Mouse (Mus musculus) CH12.LX (cell line): ENCODE data around the gene Pck2. TPM values are rescaled to one million over a fixed set of nuclear protein-coding genes. Genes with fewer than 3 reads are reported as not detected.

Source experiments
- DNase-seq: peaks from one replicate; pipeline ENCODE4 v3.0.0-alpha.2; 2013; ENCODE audit errors: extremely low read depth
- H3K27ac ChIP-seq: 2 replicates; pipeline ENCODE4 v1.5.1; 2012; ENCODE audit warnings: low read depth, mild to moderate bottlenecking, control low read depth, moderate library complexity; ENCODE audit not compliant: insufficient read depth
- H3K27me3 ChIP-seq: replicated peaks from 2 replicates; pipeline ENCODE3; 2012; ENCODE audit warnings: inconsistent platforms
- H3K36me3 ChIP-seq, 2 experiments: replicated peaks in 1 of 2; 2 replicates each; pipeline versions ENCODE3 to v1.6.1; 2012; ENCODE audit warnings: inconsistent platforms in 1 of 2, low read length in 1 of 2, mild to moderate bottlenecking in 1 of 2, mixed read lengths in 1 of 2, moderate library complexity in 1 of 2; ENCODE audit not compliant: control insufficient read depth in 1 of 2, insufficient read depth in 1 of 2
- H3K4me1 ChIP-seq, 2 experiments: 2 replicates each; pipeline ENCODE4 v1.6.1; 2012; ENCODE audit warnings: inconsistent platforms in 1 of 2, moderate library complexity in 1 of 2; ENCODE audit not compliant: insufficient read depth in 2 of 2, control insufficient read depth in 1 of 2
- H3K4me2 ChIP-seq: 2 replicates; pipeline ENCODE4 v1.6.1; 2012; ENCODE audit warnings: low read depth, mild to moderate bottlenecking, control low read depth; ENCODE audit not compliant: poor library complexity, insufficient read depth, severe bottlenecking
- H3K4me3 ChIP-seq, 3 experiments: fragments of 150-350 bp in 1 of 3; sonication (generic) in 1 of 3; replicated peaks in 1 of 3; 2 replicates each; pipeline versions ENCODE3 to v1.5.1; 2011 to 2012; ENCODE audit warnings: low read depth in 2 of 3, low read length in 2 of 3, mild to moderate bottlenecking in 2 of 3, moderate library complexity in 2 of 3, control low read depth in 1 of 3, improper control_type of control experiment in 1 of 3, inconsistent platforms in 1 of 3, mixed read lengths in 1 of 3; ENCODE audit not compliant: poor library complexity in 1 of 3
- H3K79me2 ChIP-seq: replicated peaks from 2 replicates; pipeline ENCODE4 v1.6.1; 2012; ENCODE audit warnings: mild to moderate bottlenecking, moderate library complexity; ENCODE audit not compliant: control insufficient read depth, poor library complexity, insufficient read depth, severe bottlenecking; ENCODE audit errors: extremely low read depth
- H3K9ac ChIP-seq: 2 replicates; pipeline ENCODE4 v1.6.1; 2012; ENCODE audit warnings: low read depth, mild to moderate bottlenecking, control low read depth, moderate library complexity; ENCODE audit not compliant: insufficient read depth
- H3K9me3 ChIP-seq: replicated peaks from 2 replicates; pipeline ENCODE3; 2012; ENCODE audit warnings: low read length, inconsistent platforms, mixed read lengths
- BHLHE40 ChIP-seq: IDR thresholded peaks from 2 replicates; pipeline ENCODE4 v1.6.1; 2011; ENCODE audit warnings: mild to moderate bottlenecking, low read depth, low read length, improper control_type of control experiment
- CTCF ChIP-seq, 2 experiments: IDR thresholded peaks in 1 of 2; conservative IDR thresholded peaks in 1 of 2; 2 replicates each; pipeline ENCODE4 v1.5.1; 2011 to 2012; ENCODE audit warnings: low read depth in 2 of 2, low read length in 2 of 2, improper control_type of control experiment in 1 of 2, inconsistent platforms in 1 of 2, mild to moderate bottlenecking in 1 of 2, moderate library complexity in 1 of 2
- E2F4 ChIP-seq: IDR thresholded peaks from 2 replicates; pipeline ENCODE4 v1.6.1; 2011; ENCODE audit warnings: low read depth, low read length, improper control_type of control experiment; ENCODE audit not compliant: insufficient replicate concordance
- EP300 ChIP-seq: IDR thresholded peaks from 2 replicates; pipeline ENCODE4 v1.6.1; 2011; ENCODE audit warnings: low read length, improper control_type of control experiment
- IRF4 ChIP-seq: IDR thresholded peaks from 2 replicates; pipeline ENCODE4 v1.6.1; 2014; ENCODE audit warnings: low read depth, mild to moderate bottlenecking, inconsistent platforms, low read length, improper control_type of control experiment
- JUN ChIP-seq: IDR thresholded peaks from 2 replicates; pipeline ENCODE4 v1.6.1; 2011; ENCODE audit warnings: low read depth, mild to moderate bottlenecking, low read length, improper control_type of control experiment, moderate library complexity; ENCODE audit not compliant: insufficient read depth
- JUND ChIP-seq: conservative IDR thresholded peaks from 2 replicates; pipeline ENCODE4 v1.6.1; 2011; ENCODE audit warnings: low read depth, low read length, improper control_type of control experiment
- MAFK ChIP-seq: IDR thresholded peaks from 2 replicates; pipeline ENCODE4 v1.6.1; 2011; ENCODE audit warnings: low read length, improper control_type of control experiment; ENCODE audit not compliant: insufficient replicate concordance
- POLR2A ChIP-seq: IDR thresholded peaks from 2 replicates; pipeline ENCODE4 v1.6.1; 2011; ENCODE audit warnings: low read depth, mild to moderate bottlenecking, improper control_type of control experiment, low read length
- POLR2AphosphoS2 ChIP-seq: IDR thresholded peaks from 2 replicates; pipeline ENCODE4 v1.6.1; 2011; ENCODE audit warnings: low read depth, low read length, improper control_type of control experiment
- RAD21 ChIP-seq: IDR thresholded peaks from 2 replicates; pipeline ENCODE4 v1.6.1; 2011; ENCODE audit warnings: low read depth, mild to moderate bottlenecking, low read length, improper control_type of control experiment, moderate library complexity
- RCOR1 ChIP-seq: conservative IDR thresholded peaks from 2 replicates; pipeline ENCODE4 v1.6.1; 2012; ENCODE audit warnings: low read depth, mild to moderate bottlenecking, inconsistent platforms, low read length, improper control_type of control experiment
- TCF12 ChIP-seq: IDR thresholded peaks from 2 replicates; pipeline ENCODE4 v1.6.1; 2014; ENCODE audit warnings: low read depth, mild to moderate bottlenecking, inconsistent platforms, low read length, improper control_type of control experiment
- UBTF ChIP-seq: IDR thresholded peaks from 2 replicates; pipeline ENCODE4 v1.6.1; 2012; ENCODE audit warnings: low read depth, mild to moderate bottlenecking, inconsistent platforms, low read length, improper control_type of control experiment, moderate library complexity
- USF1 ChIP-seq: IDR thresholded peaks from 2 replicates; pipeline ENCODE4 v1.6.1; 2014; ENCODE audit warnings: low read depth, mild to moderate bottlenecking, inconsistent platforms, low read length, improper control_type of control experiment
- dilution Hi-C: fragments of 300-500 bp; cut with MboI; formaldehyde crosslinking; loops from 2 replicates; pipeline ENCODE4 v1.14.3; 2020; ENCODE audit warnings: low sequenced_read_pairs; ENCODE audit not compliant: extremely low pct_unique_long_range_greater_than_20kb, extremely low pct_ligation_motif_present
- in situ Hi-C: fragments of 300-500 bp; cut with MboI; formaldehyde crosslinking; loops from 3 replicates; pipeline ENCODE4 v1.14.3; 2019; ENCODE audit warnings: low sequenced_read_pairs, low pct_ligation_motif_present, low pct_unique_long_range_greater_than_20kb, mixed read lengths
- polyA plus RNA-seq: library from polyadenylated mRNA; unstranded; fragments of >175 nt; gene quantifications from 2 replicates; pipeline ENCODE4 v1.2.1, GENCODE M21; 2012; ENCODE audit warnings: low read depth; ENCODE audit not compliant: insufficient read length
- total RNA-seq, 2 experiments: library from RNA; depleted of rRNA; stranded (reverse); fragments of 300-350 nt in 1 of 2; fragments of >200 nt in 1 of 2; gene quantifications; 2 replicates each; pipeline ENCODE4 v1.2.3; 2012 to 2014

Pck2 gene
- total and polyA plus RNA-seq, 3 experiments, result 120 to 286 (median 144) TPM

DNA sequence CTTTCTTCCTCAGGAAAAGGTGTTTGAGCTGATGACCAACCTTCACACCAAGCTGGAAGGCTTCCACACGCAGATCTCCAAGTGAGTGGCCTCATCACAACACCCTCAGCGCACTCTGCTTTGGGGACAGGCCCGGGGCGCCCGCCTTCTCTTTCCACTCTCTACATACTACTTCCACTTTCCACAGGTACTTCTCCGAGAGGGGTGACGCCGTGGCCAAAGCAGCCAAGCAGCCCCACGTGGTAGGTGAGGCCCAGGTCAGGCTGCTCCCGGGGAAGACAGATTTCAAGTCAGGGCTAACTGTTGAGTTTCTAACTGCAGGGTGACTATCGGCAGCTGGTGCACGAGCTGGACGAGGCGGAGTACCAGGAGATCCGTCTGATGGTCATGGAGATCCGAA is 40.7 kb downstream of the Pck2 start:
- no peaks in the 10 kb centered on the region for H3K9me3 ChIP-seq
- H3K79me2 ChIP-seq, result peaks cover 12% of the 10 kb centered on the region
- dilution Hi-C loops, result no loop called here
- in situ Hi-C loops, result no loop called here
- no peak for DNase-seq
- H3K4me3 ChIP-seq, result no peak overlapping the region
- peaks cover 19 to 40% of the 10 kb centered on the region in 2 experiments for H3K36me3 ChIP-seq
- TF ChIP-seq JUN (no peak), USF1 (peak; percentile 18; the same call in 1 of the 2 replicates), JUND (no peak), IRF4 (peak; percentile 24; the same call in 1 of the 2 replicates), BHLHE40 (0 out of 2 replicates have a peak, but pooled peaks have one; percentile 25), UBTF (0 out of 2 replicates have a peak, but pooled peaks have one; percentile 71)
- H3K4me1 ChIP-seq, result peaks cover 20 to 48% of the 10 kb centered on the region in 2 experiments
- peak overlapping the region; percentile 32 for H3K27ac ChIP-seq
- H3K4me2 ChIP-seq, result no peak overlapping the region; the same call in 1 of the 2 replicates
- H3K9ac ChIP-seq, result no peak overlapping the region
- no peaks in the 10 kb centered on the region for H3K27me3 ChIP-seq

DNA sequence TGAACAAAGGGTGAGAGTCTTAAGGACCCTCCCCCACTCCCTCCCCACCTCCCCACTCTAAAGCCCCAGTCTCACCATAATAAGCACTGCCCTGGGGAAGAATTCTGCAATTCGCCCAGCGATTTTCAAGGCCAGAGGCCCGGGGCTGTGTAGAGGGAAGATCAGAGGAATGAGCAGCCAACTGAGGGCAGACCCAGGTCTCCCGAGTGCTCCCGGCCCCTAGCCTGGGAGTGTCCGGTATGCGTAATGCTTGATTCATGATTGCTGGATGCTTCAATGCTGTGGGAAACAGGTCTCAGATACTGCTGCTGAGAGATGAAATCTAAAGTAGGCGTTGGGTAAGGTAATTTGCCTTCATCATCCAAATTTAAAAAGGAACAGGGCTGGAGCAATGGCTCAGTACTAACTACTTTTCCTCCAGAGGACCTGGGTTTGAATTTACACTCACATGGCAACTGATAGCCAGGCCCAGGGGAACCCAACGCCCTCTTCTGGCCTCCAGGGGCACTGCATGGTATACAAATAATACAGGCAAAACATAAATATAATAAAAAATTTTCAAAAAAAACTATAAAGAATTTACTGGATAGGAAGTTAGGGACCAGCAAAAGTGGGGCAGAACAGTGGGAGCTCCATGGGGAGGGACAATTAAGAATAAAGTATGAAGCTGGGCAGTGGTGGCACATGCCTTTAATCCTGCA is 42.1 kb downstream of the Pck2 start:
- H3K9ac ChIP-seq, result no peak overlapping the region
- H3K4me1 ChIP-seq, result peaks cover 21 to 61% of the 10 kb centered on the region in 2 experiments
- peaks cover 12% of the 10 kb centered on the region for H3K79me2 ChIP-seq
- dilution Hi-C loops (no loop called here), in situ Hi-C loops (no loop called here)
- H3K4me3 ChIP-seq, result no peak overlapping the region
- H3K4me2 ChIP-seq, result no peak overlapping the region
- no peak for DNase-seq
- no peaks in the 10 kb centered on the region for H3K9me3 ChIP-seq
- H3K27ac ChIP-seq, result no peak overlapping the region
- peaks cover 21 to 47% of the 10 kb centered on the region in 2 experiments for H3K36me3 ChIP-seq
- TF ChIP-seq E2F4 (no peak), UBTF (no peak), TCF12 (no peak), RAD21 (peak; percentile 3), CTCF (conservative IDR thresholded peaks at IDR 0.05 in 1 of 2, IDR thresholded peaks at IDR 0.05 in 1 of 2; ENCODE audit: low read depth in 2 of 2, low read length in 2 of 2) (peak; percentile 60 to 70), POLR2A (peak; percentile 10)
- H3K27me3 ChIP-seq, result no peaks in the 10 kb centered on the region

- dilution Hi-C loops, result no loop called here
- Histone ChIP-seq H3K36me3 (peaks cover 36 to 67% of the 10 kb centered on the region in 2 experiments), H3K79me2 (peaks cover 20% of the 10 kb centered on the region), H3K9ac (peak overlapping the region; percentile 10; the same call in 1 of the 2 replicates), H3K4me3 (peak overlapping the region; percentile 57 to 76 (median 74)), H3K4me2 (peak overlapping the region; percentile 55), H3K9me3 (no peaks in the 10 kb centered on the region), H3K4me1 (peaks cover 21 to 74% of the 10 kb centered on the region in 2 experiments)
- no peak for DNase-seq
- in situ Hi-C loops, result no loop called here
- no peak for TF ChIP-seq RAD21
- no peak for TF ChIP-seq POLR2AphosphoS2
- no peak for TF ChIP-seq UBTF
- no peak for TF ChIP-seq RCOR1
- TF ChIP-seq JUND, result no peak
- TF ChIP-seq MAFK, result no peak
- no peak for TF ChIP-seq EP300
- TF ChIP-seq E2F4, result no peak
- TF ChIP-seq TCF12, result no peak
- TF ChIP-seq, all 38 proteins: peak for 0
- Histone ChIP-seq H3K27me3 (no peaks in the 10 kb centered on the region), H3K27ac (no peak overlapping the region)
Observed at GRCm38 (mm10) chr14:55584303-55584701, 44.2 kb downstream of the Pck2 start.
